Mouse (Mus musculus) limb, embryonic 14.5 days (tissue): ENCODE data around the gene Nectin1. TPM values are rescaled to one million over a fixed set of nuclear protein-coding genes. Genes with fewer than 3 reads are reported as not detected.

Source experiments
- ATAC-seq: fragments of 200-750 bp; cut with Nextera tagmentation; 2 replicates; pipeline ENCODE4 v1.8.0; 2017; ENCODE audit warnings: low read depth, moderate number of reproducible peaks, moderate TSS enrichment; ENCODE audit not compliant: low FRiP score
- DNase-seq: peaks from one replicate; pipeline ENCODE4 v3.0.0-alpha.2; 2015; ENCODE audit warnings: low spot score
- H3K27ac ChIP-seq: fragments of 300-500 bp; sonication (generic); replicated peaks from 2 replicates; pipeline ENCODE4 v1.5.1; 2014; ENCODE audit warnings: low read depth, mild to moderate bottlenecking, low read length, moderate library complexity, mixed read lengths
- H3K27me3 ChIP-seq: fragments of 300-500 bp; sonication (generic); 2 replicates; pipeline ENCODE4 v1.6.1; 2014; ENCODE audit warnings: low read length, mixed read lengths; ENCODE audit not compliant: control insufficient read depth, insufficient read depth
- H3K36me3 ChIP-seq: fragments of 300-500 bp; sonication (generic); 2 replicates; pipeline ENCODE4 v1.6.1; 2014; ENCODE audit warnings: mild to moderate bottlenecking, low read length, moderate library complexity, mixed read lengths; ENCODE audit not compliant: control insufficient read depth, insufficient read depth
- H3K4me1 ChIP-seq: fragments of 300-500 bp; sonication (generic); 2 replicates; pipeline ENCODE4 v1.6.1; 2014; ENCODE audit warnings: antibody characterized with exemption, low read length, mixed read lengths; ENCODE audit not compliant: control insufficient read depth, insufficient read depth
- H3K4me2 ChIP-seq: fragments of 300-500 bp; sonication (generic); replicated peaks from 2 replicates; pipeline ENCODE4 v1.6.1; 2014; ENCODE audit warnings: low read depth, mild to moderate bottlenecking, low read length, moderate library complexity; ENCODE audit not compliant: severe bottlenecking
- H3K4me3 ChIP-seq: fragments of 300-500 bp; sonication (generic); replicated peaks from 2 replicates; pipeline ENCODE4 v1.5.1; 2014; ENCODE audit warnings: low read length
- H3K9ac ChIP-seq: fragments of 300-500 bp; sonication (generic); 2 replicates; pipeline ENCODE4 v1.6.1; 2014; ENCODE audit warnings: mild to moderate bottlenecking, low read depth, low read length, moderate library complexity; ENCODE audit not compliant: severe bottlenecking
- H3K9me3 ChIP-seq: fragments of 300-500 bp; sonication (generic); 2 replicates; pipeline ENCODE4 v1.6.1; 2016; ENCODE audit warnings: low read length; ENCODE audit not compliant: control insufficient read depth
- POLR2A ChIP-seq: fragments of 200-500 bp; IDR thresholded peaks from 2 replicates; pipeline ENCODE4 v1.8.0; 2012; ENCODE audit warnings: inconsistent platforms, mild to moderate bottlenecking, moderate library complexity, borderline replicate concordance; ENCODE audit not compliant: insufficient read depth, insufficient read length; ENCODE audit errors: extremely low read depth
- WGBS: fragments of 180-500 bp; shearing (Covaris S2); extraction: QIAGEN DNeasy Blood & Tissue Kit; methylation state at CpG from one replicate; pipeline ENCODE4 v1.1.7; 2014; 5-methylcytosine and 5-hydroxymethylcytosine counted together
- polyA plus RNA-seq, 2 experiments: library from polyadenylated mRNA; depleted of rRNA in 1 of 2; stranded (reverse) in 1 of 2; unstranded in 1 of 2; fragments of >200 nt; fragmentation: Nextera tagmentation in 1 of 2; extraction: Ambion mirVana in 1 of 2; gene quantifications; 2 replicates each; pipeline versions ENCODE4 v1.2.1 to v1.2.3; 2012 to 2014

Nectin1 gene
- polyA plus RNA-seq, 2 experiments = 15.2 to 15.4 TPM

DNA sequence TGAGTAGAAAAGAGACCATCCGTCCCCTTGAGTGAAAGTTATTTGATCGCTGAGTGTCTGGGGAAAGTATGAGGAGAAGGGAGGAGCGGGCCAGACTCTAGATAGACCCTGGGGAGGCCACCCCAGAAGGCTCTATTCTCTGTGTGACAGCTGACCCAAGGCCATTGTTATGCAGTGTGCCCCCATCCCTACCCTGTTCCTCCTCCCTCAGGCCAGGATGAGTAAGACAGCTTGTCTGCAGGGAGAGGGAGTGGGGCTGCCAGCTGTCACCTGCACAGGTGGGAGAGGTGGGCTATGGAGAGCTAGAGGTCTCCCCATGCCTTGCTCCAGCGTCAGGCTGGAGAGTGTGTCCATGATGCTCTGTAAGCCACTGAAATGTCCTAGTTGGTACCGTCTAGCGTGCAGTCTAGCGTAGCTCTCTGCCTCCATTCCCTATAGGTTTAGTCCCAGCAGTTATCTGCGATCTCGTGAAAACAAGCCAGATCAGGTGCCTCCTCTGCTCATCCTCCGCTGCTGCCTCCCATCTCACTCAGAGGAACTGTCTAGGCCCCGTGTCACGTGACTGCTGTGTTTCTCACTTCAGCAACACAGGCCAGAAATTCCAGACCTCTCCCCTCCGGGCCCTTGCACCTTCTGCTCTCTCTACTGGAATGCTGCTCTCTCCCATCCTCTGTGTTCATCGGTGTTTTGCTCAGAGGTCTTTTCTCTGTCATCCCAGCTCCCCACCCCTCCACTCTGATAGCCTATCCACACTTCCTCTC lies 21.8 kb downstream of the Nectin1 start:
- H3K27me3 ChIP-seq = no peaks in the 10 kb centered on the region
- no peak for TF ChIP-seq POLR2A
- peaks cover 4% of the 10 kb centered on the region; the same call in 1 of the 2 replicates for H3K4me1 ChIP-seq
- no peak overlapping the region for H3K27ac ChIP-seq
- no peaks in the 10 kb centered on the region for H3K9me3 ChIP-seq
- DNase-seq (peak; percentile 47), ATAC-seq (no peak)
- WGBS = 56% methylated on average over 14 of the region's 14 CpGs
- H3K4me2 ChIP-seq = no peak overlapping the region
- no peak overlapping the region for H3K4me3 ChIP-seq
- no peak overlapping the region for H3K9ac ChIP-seq
- H3K36me3 ChIP-seq = no peaks in the 10 kb centered on the region

DNA sequence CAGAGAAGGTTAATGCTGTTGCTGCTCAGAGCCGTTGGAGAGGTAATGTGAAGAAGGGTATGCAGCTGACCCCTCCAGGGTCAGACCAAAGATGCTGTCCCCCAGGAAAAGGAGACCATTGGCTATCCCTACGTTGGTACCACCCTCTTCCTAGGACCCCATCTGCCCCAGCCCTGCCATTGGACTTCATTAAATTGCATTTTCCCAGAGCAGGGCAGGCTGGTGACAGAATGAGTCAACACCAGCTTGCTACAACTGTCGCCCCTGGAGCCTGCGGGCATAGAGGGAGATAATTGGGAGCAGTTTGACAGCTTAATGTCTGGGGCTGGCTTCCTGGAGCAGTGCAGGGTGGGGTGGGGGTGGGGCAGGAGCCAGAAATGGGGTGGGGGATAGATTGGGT lies 25.0 kb downstream of the Nectin1 start:
- no peak overlapping the region for H3K4me2 ChIP-seq
- 12% methylated on average over 4 of the region's 4 CpGs for WGBS
- no peaks in the 10 kb centered on the region for H3K27me3 ChIP-seq
- no peaks in the 10 kb centered on the region for H3K36me3 ChIP-seq
- no peak overlapping the region for H3K4me3 ChIP-seq
- no peaks in the 10 kb centered on the region for H3K9me3 ChIP-seq
- H3K9ac ChIP-seq = no peak overlapping the region
- no peak for ATAC-seq
- DNase-seq = no peak
- no peak overlapping the region for H3K27ac ChIP-seq
- TF ChIP-seq POLR2A = no peak
- H3K4me1 ChIP-seq = peaks cover 4% of the 10 kb centered on the region; the same call in 1 of the 2 replicates

DNA sequence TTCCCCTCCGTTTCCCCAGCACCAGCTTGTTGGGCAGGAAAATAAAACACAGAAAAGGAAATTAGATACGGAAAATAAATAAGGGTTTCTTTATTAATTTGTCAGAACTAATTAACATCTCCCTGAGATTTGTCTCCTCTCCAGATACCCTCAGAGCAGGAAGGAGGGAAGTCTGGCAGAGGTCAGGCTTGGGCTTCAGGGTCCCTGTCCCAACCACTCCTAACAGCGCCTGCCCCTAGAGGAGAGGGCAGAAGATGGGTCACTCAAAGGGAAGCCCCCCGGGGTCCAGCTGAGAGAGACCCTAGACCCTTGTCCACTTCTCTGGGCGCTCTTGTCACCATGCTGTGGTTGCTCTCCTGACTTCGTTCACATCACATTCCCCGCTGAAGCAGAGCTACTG lies 25.4 kb downstream of the Nectin1 start:
- Histone ChIP-seq H3K4me3 (no peak overlapping the region), H3K9me3 (no peaks in the 10 kb centered on the region), H3K9ac (no peak overlapping the region), H3K36me3 (no peaks in the 10 kb centered on the region), H3K4me1 (peaks cover 4% of the 10 kb centered on the region; the same call in 1 of the 2 replicates), H3K27ac (no peak overlapping the region), H3K27me3 (no peaks in the 10 kb centered on the region), H3K4me2 (no peak overlapping the region)
- 63% methylated on average over 7 of the region's 7 CpGs for WGBS
- ATAC-seq (no peak), DNase-seq (no peak)
- no peak for TF ChIP-seq POLR2A

DNA sequence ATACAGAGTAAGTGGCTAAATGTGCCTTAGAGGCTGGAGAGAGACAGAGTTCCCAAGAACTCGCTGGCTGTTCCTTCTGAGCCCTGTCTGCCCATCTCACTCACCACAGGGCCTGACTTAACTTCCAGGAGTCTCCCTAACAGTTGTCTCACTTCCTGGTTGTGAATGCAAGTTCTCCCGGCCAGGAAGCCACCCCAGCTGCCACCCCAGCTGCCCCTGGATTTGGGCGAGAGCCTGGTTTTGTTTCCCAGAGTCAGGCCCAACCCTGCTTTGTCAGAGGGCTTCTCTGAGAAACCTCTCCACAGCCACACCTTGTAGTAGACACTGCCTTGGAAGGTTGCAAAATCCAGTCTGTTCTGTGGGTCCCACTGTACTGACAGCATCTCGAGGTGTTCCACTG lies 26.2 kb downstream of the Nectin1 start:
- ATAC-seq (no peak), DNase-seq (no peak)
- Histone ChIP-seq H3K4me2 (no peak overlapping the region), H3K4me3 (no peak overlapping the region), H3K4me1 (peaks cover 4% of the 10 kb centered on the region; the same call in 1 of the 2 replicates), H3K9me3 (no peaks in the 10 kb centered on the region), H3K36me3 (no peaks in the 10 kb centered on the region), H3K27ac (no peak overlapping the region), H3K9ac (no peak overlapping the region), H3K27me3 (no peaks in the 10 kb centered on the region)
- WGBS = 65% methylated on average over 4 of the region's 4 CpGs
- no peak for TF ChIP-seq POLR2A

DNA sequence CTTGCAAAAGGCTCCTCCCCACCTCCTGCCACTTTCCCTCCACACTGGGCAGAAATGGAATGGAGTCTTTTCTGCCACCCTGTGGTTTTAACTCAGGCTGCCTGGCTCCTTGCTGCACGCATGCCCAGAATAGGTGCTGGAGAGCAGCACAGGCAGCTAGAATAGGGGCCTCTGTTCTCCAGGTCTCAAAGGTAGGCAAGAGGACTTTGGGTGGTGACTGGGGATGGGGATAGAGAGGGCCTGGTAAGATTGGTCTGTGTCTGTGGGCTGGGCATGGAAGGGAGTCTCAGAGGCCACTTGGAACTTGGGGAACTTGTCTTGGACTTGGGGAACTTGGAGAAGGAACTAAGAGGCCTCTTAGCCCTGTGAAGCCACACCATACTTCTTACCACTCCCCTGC lies 27.3 kb downstream of the Nectin1 start:
- no peak overlapping the region for H3K4me3 ChIP-seq
- 81% methylated on average over 1 of the region's 1 CpGs for WGBS
- no peak for DNase-seq
- no peaks in the 10 kb centered on the region for H3K4me1 ChIP-seq
- no peak for TF ChIP-seq POLR2A
- ATAC-seq = no peak
- H3K36me3 ChIP-seq = no peaks in the 10 kb centered on the region
- no peak overlapping the region for H3K4me2 ChIP-seq
- H3K9ac ChIP-seq = no peak overlapping the region
- H3K27me3 ChIP-seq = no peaks in the 10 kb centered on the region
- no peak overlapping the region for H3K27ac ChIP-seq
- no peaks in the 10 kb centered on the region for H3K9me3 ChIP-seq

DNA sequence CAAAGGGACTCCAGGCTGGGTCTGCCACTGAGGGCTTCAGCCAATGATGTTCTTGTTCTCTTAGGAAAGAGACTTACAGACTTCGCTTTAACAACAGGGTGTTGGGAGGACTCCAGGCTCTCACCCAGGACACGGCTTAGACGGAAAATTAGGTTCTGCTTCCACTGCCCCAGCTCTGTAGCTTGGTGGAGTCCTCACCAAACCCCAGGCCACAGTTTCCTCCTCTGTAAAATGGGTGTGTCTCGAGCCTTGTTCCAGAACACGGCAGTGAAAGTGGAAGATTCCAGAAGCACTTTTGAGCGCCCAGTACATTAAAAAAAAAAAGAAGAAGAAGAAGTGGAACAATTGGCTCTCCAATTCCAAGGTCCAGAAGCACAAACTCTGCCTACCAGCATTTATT lies 28.7 kb downstream of the Nectin1 start:
- 83% methylated on average over 6 of the region's 6 CpGs for WGBS

More for the DNA sequence above, 28.7 kb downstream of the Nectin1 start:
- Histone ChIP-seq H3K9ac (no peak overlapping the region), H3K4me2 (no peak overlapping the region), H3K4me3 (no peak overlapping the region), H3K9me3 (no peaks in the 10 kb centered on the region), H3K36me3 (no peaks in the 10 kb centered on the region), H3K27me3 (no peaks in the 10 kb centered on the region), H3K27ac (no peak overlapping the region), H3K4me1 (0 out of 2 replicates have a peak, but pooled peaks cover 3% of the 10 kb centered on the region)
- TF ChIP-seq POLR2A = no peak
- ATAC-seq (no peak), DNase-seq (no peak)
